Mouse (Mus musculus) heart, adult 2 months (tissue): Measurements from ENCODE around the gene Endov. TPM values are rescaled to one million over a fixed set of nuclear protein-coding genes. Genes with fewer than 3 reads are reported as not detected.

ENCODE experiments used
- DNase-seq, 2 experiments: peaks; one replicate each; pipeline ENCODE4 v3.0.0; 2021
- H3K27ac ChIP-seq: fragments of 200-600 bp; 2 replicates; pipeline ENCODE4 v1.8.1; 2022
- H3K27me3 ChIP-seq: fragments of 200-500 bp; 2 replicates; pipeline ENCODE4 v1.6.1; 2012; ENCODE audit warnings: mild to moderate bottlenecking, low read length, inconsistent platforms, mixed read lengths; ENCODE audit not compliant: control insufficient read depth, insufficient read depth
- H3K36me3 ChIP-seq: fragments of 200-500 bp; 2 replicates; pipeline ENCODE4 v1.6.1; 2012; ENCODE audit warnings: low read length, inconsistent platforms; ENCODE audit not compliant: control insufficient read depth, insufficient read depth
- H3K4me1 ChIP-seq: fragments of 200-500 bp; 2 replicates; pipeline ENCODE4 v1.6.1; 2011; ENCODE audit warnings: low read length; ENCODE audit not compliant: control insufficient read depth, insufficient read depth
- H3K4me3 ChIP-seq: fragments of 200-600 bp; 2 replicates; pipeline ENCODE4 v1.8.1; 2022
- H3K79me2 ChIP-seq: fragments of 200-500 bp; replicated peaks from 2 replicates; pipeline ENCODE4 v1.6.1; 2012; ENCODE audit warnings: mild to moderate bottlenecking, inconsistent platforms, low read length, moderate library complexity, mixed read lengths; ENCODE audit not compliant: control insufficient read depth, insufficient read depth
- H3K9ac ChIP-seq: fragments of 200-500 bp; 2 replicates; pipeline ENCODE4 v1.6.1; 2012; ENCODE audit warnings: low read depth, mild to moderate bottlenecking, control low read depth, inconsistent platforms, low read length, mixed read lengths
- CTCF ChIP-seq: fragments of 200-600 bp; IDR thresholded peaks from 2 replicates; pipeline ENCODE4 v1.8.1; 2022; ENCODE audit warnings: antibody characterized with exemption, mild to moderate bottlenecking, moderate library complexity
- EP300 ChIP-seq: fragments of 200-500 bp; IDR thresholded peaks from 2 replicates; pipeline ENCODE4 v1.6.1; 2011; ENCODE audit warnings: low read depth, low read length, control low read depth; ENCODE audit not compliant: insufficient read depth
- POLR2A ChIP-seq: fragments of 200-500 bp; IDR thresholded peaks from 2 replicates; pipeline ENCODE4 v1.6.1; 2011; ENCODE audit warnings: mild to moderate bottlenecking, low read depth, low read length, control low read depth; ENCODE audit not compliant: insufficient read depth
- WGBS: fragments of 180-500 bp; shearing (Covaris S2); methylation state at CpG from one replicate; pipeline ENCODE4 v1.1.7; 2018; 5-methylcytosine and 5-hydroxymethylcytosine counted together
- intact Hi-C: fragments of 180-260 bp; cut with DNase I; formaldehyde crosslinking; loops from one replicate; pipeline ENCODE4 v1.15.1; 2025
- polyA plus RNA-seq: library from polyadenylated mRNA; depleted of rRNA; stranded (reverse); fragments of >200 nt; gene quantifications from 2 replicates; pipeline ENCODE4 v1.2.3, GENCODE M21; 2012
- total RNA-seq, 2 experiments: library from RNA; stranded (reverse); gene quantifications; 2 replicates each; pipeline ENCODE4 v1.2.3; 2021

Endov gene
- total and polyA plus RNA-seq, 3 experiments: 6.9 to 7.3 (median 6.9) TPM

- Histone ChIP-seq H3K4me3 (no peak overlapping the region), H3K27me3 (no peaks in the 10 kb centered on the region), H3K4me1 (no peaks in the 10 kb centered on the region), H3K79me2 (no peaks in the 10 kb centered on the region), H3K27ac (no peak overlapping the region), H3K36me3 (no peaks in the 10 kb centered on the region), H3K9ac (no peak overlapping the region)
- no peak for DNase-seq
- TF ChIP-seq EP300 (no peak), POLR2A (no peak), CTCF (no peak)
- intact Hi-C loops: loop anchor here (2.0 kb wide), 1 partner anchor 81 kb away; the partner anchor contains the start of gene Rptor
- WGBS: 52% methylated on average over 6 of the region's 6 CpGs
Observed at GRCm38 (mm10) chr11:119521920-119522710, 31.0 kb downstream of the Endov start.

GRCm38 (mm10) chr11:119522779-119523178 is 31.6 kb downstream of the Endov start:
- Histone ChIP-seq H3K27me3 (no peaks in the 10 kb centered on the region), H3K9ac (no peak overlapping the region), H3K36me3 (no peaks in the 10 kb centered on the region), H3K27ac (no peak overlapping the region), H3K79me2 (no peaks in the 10 kb centered on the region), H3K4me3 (no peak overlapping the region), H3K4me1 (no peaks in the 10 kb centered on the region)
- no peak for TF ChIP-seq CTCF
- no peak for TF ChIP-seq EP300
- no peak for TF ChIP-seq POLR2A
- whole genome bisulfite sequencing: 57% methylated on average over 8 of the region's 8 CpGs
- DNase-seq: peak; percentile 39 to 51
- intact Hi-C loops: loop anchor here (2.0 kb wide), 1 partner anchor 80 kb away; the partner anchor contains the start of gene Rptor

DNA sequence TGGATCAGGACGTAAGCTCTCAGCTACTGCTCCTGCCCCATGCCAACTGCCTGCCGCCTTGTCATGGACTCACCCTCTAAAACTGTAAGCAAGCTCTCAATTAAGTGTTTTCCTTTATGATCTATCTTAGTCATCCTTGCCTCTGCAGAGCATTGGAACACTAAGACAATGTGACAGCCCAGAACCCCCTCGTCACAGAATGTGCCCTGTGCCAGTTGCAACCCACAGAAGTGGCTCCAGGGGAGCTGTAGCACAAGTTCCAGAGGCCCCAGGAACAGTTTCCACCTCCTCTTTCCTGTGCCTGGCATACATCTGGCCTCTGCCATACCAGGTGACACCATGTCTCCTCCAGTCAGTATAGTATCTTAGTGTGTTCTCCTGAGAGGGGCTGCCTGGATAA is 32.2 kb downstream of the Endov start:
- WGBS: 83% methylated on average over 3 of the region's 3 CpGs
- Histone ChIP-seq H3K4me3 (no peak overlapping the region), H3K4me1 (no peaks in the 10 kb centered on the region)

GRCm38 (mm10) chr11:119524545-119524949 is 33.4 kb downstream of the Endov start:
- TF ChIP-seq EP300 (no peak), POLR2A (no peak), CTCF (no peak)
- intact Hi-C loops: no loop called here
- no peaks in the 10 kb centered on the region for H3K36me3 ChIP-seq
- DNase-seq: peak; percentile 88 to 91
- WGBS: 2% methylated on average over 33 of the region's 33 CpGs
- no peak overlapping the region for H3K27ac ChIP-seq
- no peaks in the 10 kb centered on the region for H3K79me2 ChIP-seq
- H3K4me3 ChIP-seq: peak overlapping the region; percentile 62
- H3K27me3 ChIP-seq: no peaks in the 10 kb centered on the region
- H3K4me1 ChIP-seq: no peaks in the 10 kb centered on the region
- H3K9ac ChIP-seq: peak overlapping the region; percentile 50

More for the DNA sequence above, 32.2 kb downstream of the Endov start:
- no peaks in the 10 kb centered on the region for H3K36me3 ChIP-seq
- no peaks in the 10 kb centered on the region for H3K27me3 ChIP-seq
- DNase-seq: no peak
- no peak overlapping the region for H3K9ac ChIP-seq
- no peak for TF ChIP-seq CTCF
- TF ChIP-seq EP300: no peak
- TF ChIP-seq POLR2A: no peak
- H3K79me2 ChIP-seq: no peaks in the 10 kb centered on the region
- H3K27ac ChIP-seq: no peak overlapping the region
- intact Hi-C loops: loop anchor here (2.0 kb wide), 1 partner anchor 79 kb away; the partner anchor contains the start of gene Rptor

- TF ChIP-seq POLR2A: no peak
- TF ChIP-seq EP300: no peak
- TF ChIP-seq CTCF: no peak
- H3K27ac ChIP-seq: no peak overlapping the region
- WGBS: 75% methylated on average over 14 of the region's 14 CpGs
- no peaks in the 10 kb centered on the region for H3K4me1 ChIP-seq
- no peak overlapping the region for H3K9ac ChIP-seq
- H3K79me2 ChIP-seq: no peaks in the 10 kb centered on the region
- DNase-seq: no peak
- H3K36me3 ChIP-seq: no peaks in the 10 kb centered on the region
- intact Hi-C loops: no loop called here
- H3K4me3 ChIP-seq: no peak overlapping the region
- H3K27me3 ChIP-seq: no peaks in the 10 kb centered on the region
Observed at GRCm38 (mm10) chr11:119526068-119526966, 35.2 kb downstream of the Endov start.

GRCm38 (mm10) chr11:119528930-119529329 is 37.8 kb downstream of the Endov start:
- Histone ChIP-seq H3K79me2 (no peaks in the 10 kb centered on the region), H3K27me3 (no peaks in the 10 kb centered on the region; the same call in 1 of the 2 replicates), H3K4me3 (no peak overlapping the region), H3K27ac (no peak overlapping the region), H3K9ac (no peak overlapping the region), H3K4me1 (no peaks in the 10 kb centered on the region), H3K36me3 (no peaks in the 10 kb centered on the region)
- no peak for TF ChIP-seq CTCF
- no peak for TF ChIP-seq EP300
- TF ChIP-seq POLR2A: no peak
- no peak for DNase-seq
- intact Hi-C loops: no loop called here
- 55% methylated on average over 11 of the region's 11 CpGs for WGBS
